Mouse (Mus musculus) limb, embryonic 14.5 days (tissue): ENCODE measurements around the gene Igdcc4. TPM values are rescaled to one million over a fixed set of nuclear protein-coding genes. Genes with fewer than 3 reads are reported as not detected.

ENCODE experiments used
- ATAC-seq: fragments of 200-750 bp; cut with Nextera tagmentation; 2 replicates; pipeline ENCODE4 v1.8.0; 2017; ENCODE audit warnings: low read depth, moderate number of reproducible peaks, moderate TSS enrichment; ENCODE audit not compliant: low FRiP score
- DNase-seq: peaks from one replicate; pipeline ENCODE4 v3.0.0-alpha.2; 2015; ENCODE audit warnings: low spot score
- H3K27ac ChIP-seq: fragments of 300-500 bp; sonication (generic); replicated peaks from 2 replicates; pipeline ENCODE4 v1.5.1; 2014; ENCODE audit warnings: low read depth, mild to moderate bottlenecking, low read length, moderate library complexity, mixed read lengths
- H3K27me3 ChIP-seq: fragments of 300-500 bp; sonication (generic); 2 replicates; pipeline ENCODE4 v1.6.1; 2014; ENCODE audit warnings: low read length, mixed read lengths; ENCODE audit not compliant: control insufficient read depth, insufficient read depth
- H3K36me3 ChIP-seq: fragments of 300-500 bp; sonication (generic); 2 replicates; pipeline ENCODE4 v1.6.1; 2014; ENCODE audit warnings: mild to moderate bottlenecking, low read length, moderate library complexity, mixed read lengths; ENCODE audit not compliant: control insufficient read depth, insufficient read depth
- H3K4me1 ChIP-seq: fragments of 300-500 bp; sonication (generic); 2 replicates; pipeline ENCODE4 v1.6.1; 2014; ENCODE audit warnings: antibody characterized with exemption, low read length, mixed read lengths; ENCODE audit not compliant: control insufficient read depth, insufficient read depth
- H3K4me2 ChIP-seq: fragments of 300-500 bp; sonication (generic); replicated peaks from 2 replicates; pipeline ENCODE4 v1.6.1; 2014; ENCODE audit warnings: low read depth, mild to moderate bottlenecking, low read length, moderate library complexity; ENCODE audit not compliant: severe bottlenecking
- H3K4me3 ChIP-seq: fragments of 300-500 bp; sonication (generic); replicated peaks from 2 replicates; pipeline ENCODE4 v1.5.1; 2014; ENCODE audit warnings: low read length
- H3K9ac ChIP-seq: fragments of 300-500 bp; sonication (generic); 2 replicates; pipeline ENCODE4 v1.6.1; 2014; ENCODE audit warnings: mild to moderate bottlenecking, low read depth, low read length, moderate library complexity; ENCODE audit not compliant: severe bottlenecking
- H3K9me3 ChIP-seq: fragments of 300-500 bp; sonication (generic); 2 replicates; pipeline ENCODE4 v1.6.1; 2016; ENCODE audit warnings: low read length; ENCODE audit not compliant: control insufficient read depth
- POLR2A ChIP-seq: fragments of 200-500 bp; IDR thresholded peaks from 2 replicates; pipeline ENCODE4 v1.8.0; 2012; ENCODE audit warnings: inconsistent platforms, mild to moderate bottlenecking, moderate library complexity, borderline replicate concordance; ENCODE audit not compliant: insufficient read depth, insufficient read length; ENCODE audit errors: extremely low read depth
- WGBS: fragments of 180-500 bp; shearing (Covaris S2); extraction: QIAGEN DNeasy Blood & Tissue Kit; methylation state at CpG from one replicate; pipeline ENCODE4 v1.1.7; 2014; 5-methylcytosine and 5-hydroxymethylcytosine counted together
- polyA plus RNA-seq, 2 experiments: library from polyadenylated mRNA; depleted of rRNA in 1 of 2; stranded (reverse) in 1 of 2; unstranded in 1 of 2; fragments of >200 nt; fragmentation: Nextera tagmentation in 1 of 2; extraction: Ambion mirVana in 1 of 2; gene quantifications; 2 replicates each; pipeline versions ENCODE4 v1.2.1 to v1.2.3; 2012 to 2014

Igdcc4 gene
- polyA plus RNA-seq (2012; rRNA removed) (71.0 and 90.7 TPM in 2 replicates), polyA plus RNA-seq (2014; fragmentation: Nextera tagmentation; extraction: Ambion mirVana) (47.5 and 48.5 TPM in 2 replicates)

GRCm38 (mm10) chr9:65100991-65101685, at the start of gene Igdcc4:
Gene Igdcc4, plus strand, starts transcription at chr9:65101486.
- ATAC-seq = peak; percentile 25; the same call in 1 of the 2 replicates

GRCm38 (mm10) chr9:65064251-65064650, 37.0 kb upstream of the Igdcc4 start:
- DNase-seq = no peak
- Histone ChIP-seq H3K9ac (no peak overlapping the region), H3K4me3 (no peak overlapping the region), H3K27ac (no peak overlapping the region), H3K4me2 (no peak overlapping the region), H3K4me1 (no peaks in the 10 kb centered on the region), H3K36me3 (peaks cover 82% of the 10 kb centered on the region), H3K27me3 (no peaks in the 10 kb centered on the region), H3K9me3 (no peaks in the 10 kb centered on the region)
- TF ChIP-seq POLR2A = no peak
- no peak for ATAC-seq
- 89% methylated on average over 7 of the region's 7 CpGs for WGBS

More at GRCm38 (mm10) chr9:65100991-65101685, at the start of gene Igdcc4:
- 1% methylated on average over 39 of the region's 76 CpGs for WGBS
- Histone ChIP-seq H3K9me3 (no peaks in the 10 kb centered on the region; the same call in 1 of the 2 replicates), H3K27me3 (no peaks in the 10 kb centered on the region), H3K36me3 (no peaks in the 10 kb centered on the region), H3K4me3 (peak within 1 kb of the TSS; percentile 86), H3K4me2 (peak within 1 kb of the TSS; percentile 92), H3K4me1 (peaks cover 18% of the 10 kb centered on the region), H3K27ac (peak within 1 kb of the TSS; percentile 86), H3K9ac (peak within 1 kb of the TSS; percentile 80)
- DNase-seq = no peak
- TF ChIP-seq POLR2A = no peak

GRCm38 (mm10) chr9:65070587-65070986, 30.7 kb upstream of the Igdcc4 start:
- Histone ChIP-seq H3K27me3 (no peaks in the 10 kb centered on the region), H3K4me1 (no peaks in the 10 kb centered on the region), H3K9ac (no peak overlapping the region), H3K4me3 (no peak overlapping the region), H3K4me2 (no peak overlapping the region), H3K36me3 (peaks cover 90% of the 10 kb centered on the region), H3K27ac (no peak overlapping the region), H3K9me3 (no peaks in the 10 kb centered on the region)
- DNase-seq = no peak
- 88% methylated on average over 3 of the region's 3 CpGs for WGBS
- no peak for ATAC-seq
- no peak for TF ChIP-seq POLR2A

GRCm38 (mm10) chr9:65073555-65073954, 27.7 kb upstream of the Igdcc4 start:
- ATAC-seq = peak; percentile 65; the same call in 1 of the 2 replicates
- 72% methylated on average over 9 of the region's 9 CpGs for WGBS
- peak; percentile 63 for DNase-seq
- Histone ChIP-seq H3K9ac (no peak overlapping the region), H3K9me3 (no peaks in the 10 kb centered on the region), H3K27ac (no peak overlapping the region), H3K4me2 (no peak overlapping the region), H3K4me3 (no peak overlapping the region), H3K36me3 (peaks cover 90% of the 10 kb centered on the region), H3K4me1 (no peaks in the 10 kb centered on the region), H3K27me3 (no peaks in the 10 kb centered on the region)
- TF ChIP-seq POLR2A = no peak

GRCm38 (mm10) chr9:65074251-65074650, 27.0 kb upstream of the Igdcc4 start:
- H3K27me3 ChIP-seq = no peaks in the 10 kb centered on the region
- H3K36me3 ChIP-seq = peaks cover 90% of the 10 kb centered on the region
- WGBS = 88% methylated on average over 15 of the region's 15 CpGs
- TF ChIP-seq POLR2A = no peak
- H3K4me2 ChIP-seq = no peak overlapping the region
- no peak overlapping the region for H3K27ac ChIP-seq
- DNase-seq (no peak), ATAC-seq (no peak)
- no peaks in the 10 kb centered on the region for H3K9me3 ChIP-seq
- H3K9ac ChIP-seq = no peak overlapping the region
- no peak overlapping the region for H3K4me3 ChIP-seq
- no peaks in the 10 kb centered on the region for H3K4me1 ChIP-seq
